Mouse (Mus musculus) hindbrain, embryonic 11.5 days (tissue): ENCODE measurements around the gene Cenpf. TPM values are rescaled to one million over a fixed set of nuclear protein-coding genes. Genes with fewer than 3 reads are reported as not detected.

Experiments used
- ATAC-seq: fragments of 200-750 bp; cut with Nextera tagmentation; 2 replicates; pipeline ENCODE4 v1.8.0; 2017; ENCODE audit warnings: mild to moderate bottlenecking, moderate TSS enrichment, moderate library complexity; ENCODE audit not compliant: low FRiP score
- DNase-seq: peaks from one replicate; pipeline ENCODE4 v3.0.0-alpha.2; 2015; ENCODE audit warnings: low spot score
- H3K27ac ChIP-seq: fragments of 300-500 bp; sonication (generic); 2 replicates; pipeline ENCODE4 v1.5.1; 2014; ENCODE audit warnings: mild to moderate bottlenecking, low read depth, low read length
- H3K27me3 ChIP-seq: fragments of 300-500 bp; sonication (generic); 2 replicates; pipeline ENCODE4 v1.6.1; 2014; ENCODE audit warnings: mild to moderate bottlenecking, low read length, moderate library complexity, mixed read lengths; ENCODE audit not compliant: control insufficient read depth, insufficient read depth
- H3K36me3 ChIP-seq: fragments of 300-500 bp; sonication (generic); 2 replicates; pipeline ENCODE4 v1.6.1; 2014; ENCODE audit warnings: mild to moderate bottlenecking, low read length, moderate library complexity, mixed read lengths; ENCODE audit not compliant: control insufficient read depth, insufficient read depth
- H3K4me1 ChIP-seq: fragments of 300-500 bp; sonication (generic); replicated peaks from 2 replicates; pipeline ENCODE4 v1.6.1; 2014; ENCODE audit warnings: low read length, mixed read lengths; ENCODE audit not compliant: control insufficient read depth, insufficient read depth
- H3K4me2 ChIP-seq: fragments of 300-500 bp; sonication (generic); replicated peaks from 2 replicates; pipeline ENCODE4 v1.6.1; 2014; ENCODE audit warnings: mild to moderate bottlenecking, low read depth, low read length
- H3K4me3 ChIP-seq: fragments of 300-500 bp; sonication (generic); 2 replicates; pipeline ENCODE4 v1.5.1; 2014; ENCODE audit warnings: low read depth, low read length
- H3K9ac ChIP-seq: fragments of 300-500 bp; sonication (generic); 2 replicates; pipeline ENCODE4 v1.6.1; 2014; ENCODE audit warnings: low read depth, low read length
- H3K9me3 ChIP-seq: fragments of 300-500 bp; sonication (generic); 2 replicates; pipeline ENCODE4 v1.6.1; 2016; ENCODE audit warnings: low read length; ENCODE audit not compliant: control insufficient read depth
- WGBS: fragments of 180-500 bp; shearing (Covaris S2); extraction: QIAGEN DNeasy Blood & Tissue Kit; methylation state at CpG from one replicate; pipeline ENCODE4 v1.1.7; 2014; 5-methylcytosine and 5-hydroxymethylcytosine counted together
- polyA plus RNA-seq: library from polyadenylated mRNA; unstranded; fragments of >200 nt; fragmentation: Nextera tagmentation; extraction: Ambion mirVana; gene quantifications from 2 replicates; pipeline ENCODE4 v1.2.1, GENCODE M21; 2014

Cenpf gene
- polyA plus RNA-seq, 1 experiment from 2014 or later = 141 TPM

- DNase-seq (no peak), ATAC-seq (no peak)
- H3K4me1 ChIP-seq = no peaks in the 10 kb centered on the region
- H3K4me2 ChIP-seq = no peak overlapping the region
- H3K9ac ChIP-seq = no peak overlapping the region
- H3K27me3 ChIP-seq = no peaks in the 10 kb centered on the region
- H3K27ac ChIP-seq = no peak overlapping the region
- no peaks in the 10 kb centered on the region for H3K9me3 ChIP-seq
- no peak overlapping the region for H3K4me3 ChIP-seq
- WGBS = 75% methylated on average over 3 of the region's 3 CpGs
- no peaks in the 10 kb centered on the region for H3K36me3 ChIP-seq
Measured at GRCm38 (mm10) chr1:189608039-189608438, 79.8 kb downstream of the Cenpf start.

DNA sequence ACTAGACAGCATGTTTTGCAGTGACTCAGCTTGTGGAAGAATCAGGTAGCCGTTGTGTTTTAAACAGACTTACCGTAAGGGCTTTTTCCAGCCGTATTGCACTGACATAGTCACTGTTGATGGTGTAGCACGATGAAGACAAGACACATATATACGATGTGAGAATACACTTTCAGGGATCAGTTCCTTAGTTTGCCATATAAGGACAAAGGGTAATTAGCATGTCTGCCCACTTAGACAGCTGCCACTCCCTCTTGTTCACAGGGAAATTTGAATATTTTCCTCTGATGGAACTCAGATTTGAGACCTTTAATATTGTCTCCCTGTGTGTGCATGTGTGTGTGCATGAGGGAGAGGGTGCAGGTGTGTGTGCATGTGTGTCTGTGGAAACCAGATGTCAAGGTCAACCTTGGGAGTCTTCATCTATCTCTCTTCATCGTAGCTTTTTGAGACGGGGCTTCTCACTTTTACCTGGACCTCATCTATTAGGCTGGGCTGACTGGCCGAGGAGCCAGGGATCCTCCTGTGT is 82.2 kb downstream of the Cenpf start:
- no peaks in the 10 kb centered on the region for H3K9me3 ChIP-seq
- no peak for ATAC-seq
- no peak overlapping the region for H3K9ac ChIP-seq
- H3K4me3 ChIP-seq = no peak overlapping the region
- no peaks in the 10 kb centered on the region for H3K36me3 ChIP-seq
- WGBS = 93% methylated on average over 8 of the region's 8 CpGs
- H3K27me3 ChIP-seq = no peaks in the 10 kb centered on the region
- no peak overlapping the region for H3K27ac ChIP-seq
- H3K4me2 ChIP-seq = no peak overlapping the region
- no peaks in the 10 kb centered on the region for H3K4me1 ChIP-seq
- DNase-seq = no peak

DNA sequence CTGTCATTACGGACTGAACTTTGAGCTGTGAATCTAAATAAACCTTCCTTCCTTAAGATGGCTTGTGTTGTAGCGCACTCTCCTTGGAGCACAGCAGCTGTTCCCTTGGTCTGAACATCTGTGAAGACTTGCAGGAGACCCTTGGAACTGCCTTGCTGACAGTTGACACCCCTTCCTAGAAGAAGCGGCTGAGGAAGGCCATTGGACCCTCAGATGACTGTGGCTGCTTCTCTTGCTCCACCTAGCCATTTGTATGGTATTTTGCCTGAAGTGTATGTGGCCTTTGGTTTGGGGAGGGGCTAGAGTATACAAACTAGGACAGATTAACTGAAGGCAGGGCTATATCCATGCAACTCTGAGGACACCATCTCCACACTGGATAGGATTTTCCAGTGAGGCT is 90.8 kb downstream of the Cenpf start:
- Histone ChIP-seq H3K36me3 (no peaks in the 10 kb centered on the region), H3K9me3 (no peaks in the 10 kb centered on the region), H3K4me1 (no peaks in the 10 kb centered on the region), H3K27me3 (no peaks in the 10 kb centered on the region), H3K4me3 (no peak overlapping the region), H3K4me2 (no peak overlapping the region), H3K9ac (no peak overlapping the region), H3K27ac (no peak overlapping the region)
- WGBS = 97% methylated on average over 3 of the region's 3 CpGs
- ATAC-seq = no peak
- no peak for DNase-seq

Other genes with a start within 250 kb of the Cenpf start
- 5.2 and 7.2 TPM in 2 replicates for gene Ptpn14, start 40.2 kb upstream of the Cenpf start, polyA plus RNA-seq
- 52.5 and 54.7 TPM in 2 replicates for gene Smyd2, start 234.3 kb upstream of the Cenpf start, polyA plus RNA-seq